ENCODE assay signal across 9 mouse cellular contexts in genomic region chr19:46131694-46132525, GRCm38 (mm10). TPM values are rescaled to one million over a fixed set of nuclear protein-coding genes. Genes with fewer than 3 reads are reported as not detected.
A peak's percentile ranks its signal among the peaks of the same experiment; 100 is the strongest.
DNase-seq lines count a peak whose midpoint lies in the region; ATAC-seq and TF ChIP-seq lines count a peak whose summit lies in the region.
"Had no signal": no experiment of that assay in that cellular context is flagged by ENCODE, and none has a peak within 500 bp of the region (broad histone marks: within the 10 kb centered on the region; RNA-seq: fewer than 3 reads in every experiment).

TSS of gene Elovl3 (plus strand) at chr19:46131897.

- 3% methylated on average over 31 of the region's 31 CpGs for WGBS in hindbrain, postnatal 0 days
- 2% methylated on average over 31 of the region's 31 CpGs for WGBS in liver, postnatal 0 days (ENCODE audit: insufficient replicate concordance)
- 2% methylated on average over 31 of the region's 31 CpGs for WGBS in small intestine, adult 2 months

- H3K27ac ChIP-seq in hindbrain, postnatal 0 days = no peak within 1 kb of the TSS
- no peak within 1 kb of the TSS for H3K27ac ChIP-seq in liver, postnatal 0 days (ENCODE audit: low read depth)
- no peak within 1 kb of the TSS for H3K27ac ChIP-seq in small intestine, adult 2 months (ENCODE audit: insufficient read depth, low read depth, low read length)

- H3K9me3 ChIP-seq in hindbrain, postnatal 0 days (ENCODE audit: low read length) = no peaks in the 10 kb centered on the region
- no peaks in the 10 kb centered on the region for H3K9me3 ChIP-seq in liver, postnatal 0 days (ENCODE audit: low read length)

- TF ChIP-seq POLR2A in small intestine, adult 2 months (IDR thresholded peaks at IDR 0.05; ENCODE audit: low read depth, low read length) = no peak

- TF ChIP-seq CTCF in hindbrain, postnatal 0 days (IDR thresholded peaks at IDR 0.05; ENCODE audit: low read depth) = no peak
- no peak for TF ChIP-seq CTCF in liver, postnatal 0 days (IDR thresholded peaks at IDR 0.05; ENCODE audit: low read depth)
- TF ChIP-seq CTCF in small intestine, adult 2 months (IDR thresholded peaks at IDR 0.05; ENCODE audit: extremely low read depth, insufficient read length, insufficient replicate concordance, low read depth, low read length) = no peak

- H3K4me2 ChIP-seq in hindbrain, postnatal 0 days (ENCODE audit: low read depth, low read length) = peak within 1 kb of the TSS; percentile 50
- H3K4me2 ChIP-seq in liver, postnatal 0 days (ENCODE audit: low read depth, low read length) = peak within 1 kb of the TSS; percentile 66

- peaks cover 29% of the 10 kb centered on the region for H3K27me3 ChIP-seq in hindbrain, postnatal 0 days (ENCODE audit: insufficient read depth, low read length)
- peaks cover 60% of the 10 kb centered on the region for H3K27me3 ChIP-seq in liver, postnatal 0 days (ENCODE audit: insufficient read depth, low read length)
- H3K27me3 ChIP-seq in small intestine, adult 2 months (ENCODE audit: control insufficient read depth, insufficient read depth, low read length) = peaks cover 30% of the 10 kb centered on the region

- ATAC-seq in hindbrain, postnatal 0 days = no peak
- peak; percentile 57 for ATAC-seq in liver, postnatal 0 days
- ATAC-seq in frontal cortex, adult (ENCODE audit: low TSS enrichment) = no peak

- no peak for TF ChIP-seq EP300 in liver, postnatal 0 days (IDR thresholded peaks at IDR 0.05; ENCODE audit: low read depth)

- H3K4me1 ChIP-seq in hindbrain, postnatal 0 days (ENCODE audit: insufficient read depth, low read length) = peaks cover 17% of the 10 kb centered on the region; the same call in 1 of the 2 replicates
- peaks cover 17% of the 10 kb centered on the region for H3K4me1 ChIP-seq in liver, postnatal 0 days (ENCODE audit: insufficient read depth)
- peaks cover 8% of the 10 kb centered on the region for H3K4me1 ChIP-seq in small intestine, adult 2 months (ENCODE audit: control insufficient read depth, insufficient read depth, insufficient read length, low read length)

- peak; percentile 20 to 61 for DNase-seq in urinary bladder, postnatal 36 days (ENCODE audit: low spot score in 2 of 2)
- no peak for DNase-seq in urinary bladder, postnatal 25 days (ENCODE audit: low spot score)
- DNase-seq in gastrocnemius, postnatal 10 days = peak; percentile 17
- DNase-seq in hindbrain, postnatal 0 days (ENCODE audit: low spot score) = peak; percentile 15
- DNase-seq in liver, postnatal 0 days = peak; percentile 55
- no peak for DNase-seq in spleen, adult 12 weeks (ENCODE audit: low spot score)

- H3K36me3 ChIP-seq in hindbrain, postnatal 0 days (ENCODE audit: insufficient read depth, low read length) = no peaks in the 10 kb centered on the region
- H3K36me3 ChIP-seq in liver, postnatal 0 days (replicated peaks; ENCODE audit: insufficient read depth, low read length) = no peaks in the 10 kb centered on the region
- H3K36me3 ChIP-seq in small intestine, adult 2 months (ENCODE audit: control insufficient read depth, insufficient read depth, low read length) = no peaks in the 10 kb centered on the region

- peak within 1 kb of the TSS; percentile 26 for H3K4me3 ChIP-seq in hindbrain, postnatal 0 days (ENCODE audit: low read length)
- H3K4me3 ChIP-seq in liver, postnatal 0 days (ENCODE audit: low read depth, low read length) = peak within 1 kb of the TSS; percentile 32
- H3K4me3 ChIP-seq in small intestine, adult 2 months (ENCODE audit: low read depth, low read length) = peak within 1 kb of the TSS; percentile 23

- no peak within 1 kb of the TSS for H3K9ac ChIP-seq in hindbrain, postnatal 0 days (replicated peaks; ENCODE audit: low read length)
- H3K9ac ChIP-seq in liver, postnatal 0 days (replicated peaks) = no peak within 1 kb of the TSS

RNA-seq across cellular contexts. Expression of gene Elovl3, which starts in this region (rescaled TPM):
- not detected for total RNA-seq in gastrocnemius, postnatal 10 days (2021)
- total RNA-seq in hindbrain, postnatal 0 days (2014; rRNA removed) = not detected in 2 replicates
- polyA plus RNA-seq in hindbrain, postnatal 0 days (2015; fragmentation: Nextera tagmentation; extraction: Ambion mirVana) = not detected in 2 replicates
- polyA plus RNA-seq in liver, postnatal 0 days (2015; fragmentation: Nextera tagmentation; extraction: Ambion mirVana) = 0.24 and 0.26 TPM in 2 replicates
- polyA plus RNA-seq in small intestine, adult 2 months (2012; rRNA removed) = not detected in 2 replicates
- polyA plus RNA-seq: spleen, adult 2 months had no signal

Comparison
In these comparisons a context has a peak if more than half of its experiments do, and no peak if none do; other contexts are left out.
1. DNase-seq: peak in urinary bladder, postnatal 36 days (2 of 2); none in urinary bladder, postnatal 25 days (single experiment) and spleen, adult 12 weeks (single experiment).
2. Peak in DNase-seq in gastrocnemius, postnatal 10 days; RNA of the gene not detected or under 1 TPM.
3. Peak in DNase-seq, H3K4me3 ChIP-seq and H3K4me2 ChIP-seq in hindbrain, postnatal 0 days; RNA of the gene not detected or under 1 TPM.
4. Peak in DNase-seq, ATAC-seq, H3K4me3 ChIP-seq and H3K4me2 ChIP-seq in liver, postnatal 0 days; RNA of the gene not detected or under 1 TPM.
5. Peak in every context shown above with its lines, with median percentiles within 50 percentile points of each other: H3K4me3 ChIP-seq.